Mouse (Mus musculus) liver, postnatal 0 days (tissue): Measurements from ENCODE around the gene Setd1a.

Experiments used
- CTCF ChIP-seq: sonication (generic); IDR thresholded peaks from 2 replicates; pipeline ENCODE4 v1.5.1; 2016; ENCODE audit warnings: antibody characterized with exemption, low read depth
- EP300 ChIP-seq: IDR thresholded peaks from 2 replicates; pipeline ENCODE4 v1.6.1; 2016; ENCODE audit warnings: antibody characterized with exemption, low read depth, mild to moderate bottlenecking

- TF ChIP-seq CTCF (peak; percentile 49), EP300 (peak; percentile 81)
Observed at GRCm38 (mm10) chr7:127766851-127767609, 9.4 kb upstream of the Setd1a start.
